Mouse (Mus musculus) adrenal gland (tissue): ENCODE results near the gene Ech1.

Experiments
- intact Hi-C: fragments of 180-260 bp; cut with DNase I; formaldehyde crosslinking; loops from one replicate; pipeline ENCODE4 v1.15.1; 2025

The Ech1 gene

GRCm38 (mm10) chr7:28801901-28802670, 22.9 kb upstream of the Ech1 start:
- intact Hi-C loops, result no loop called here

- intact Hi-C loops, result no loop called here
Measured at GRCm38 (mm10) chr7:28802846-28803588, 22.0 kb upstream of the Ech1 start.

GRCm38 (mm10) chr7:28803756-28804155, 21.3 kb upstream of the Ech1 start:
- intact Hi-C loops, result no loop called here

- intact Hi-C loops, result no loop called here
Measured at GRCm38 (mm10) chr7:28806869-28807268, 18.1 kb upstream of the Ech1 start.

GRCm38 (mm10) chr7:28807641-28808220, 17.3 kb upstream of the Ech1 start:
- intact Hi-C loops, result no loop called here

GRCm38 (mm10) chr7:28808221-28808941, 16.6 kb upstream of the Ech1 start, which contains the start of gene Hnrnpl:
Gene Hnrnpl, plus strand, starts transcription at chr7:28808541.
- intact Hi-C loops, result no loop called here

- intact Hi-C loops, result no loop called here
Measured at GRCm38 (mm10) chr7:28808957-28809393, 16.0 kb upstream of the Ech1 start.

- intact Hi-C loops, result no loop called here
Measured at GRCm38 (mm10) chr7:28809401-28810089, 15.5 kb upstream of the Ech1 start.

GRCm38 (mm10) chr7:28810107-28811066, 14.6 kb upstream of the Ech1 start:
- intact Hi-C loops, result no loop called here

- intact Hi-C loops, result no loop called here
Measured at GRCm38 (mm10) chr7:28811228-28811627, 13.8 kb upstream of the Ech1 start.

GRCm38 (mm10) chr7:28811640-28812275, 13.3 kb upstream of the Ech1 start:
- intact Hi-C loops, result no loop called here

- intact Hi-C loops, result no loop called here
Measured at GRCm38 (mm10) chr7:28812436-28812835, 12.6 kb upstream of the Ech1 start.

GRCm38 (mm10) chr7:28812949-28813348, 12.1 kb upstream of the Ech1 start:
- intact Hi-C loops, result no loop called here

GRCm38 (mm10) chr7:28814306-28815034, 10.5 kb upstream of the Ech1 start:
- intact Hi-C loops, result no loop called here

- intact Hi-C loops, result no loop called here
Measured at GRCm38 (mm10) chr7:28815230-28815629, 9.8 kb upstream of the Ech1 start.

GRCm38 (mm10) chr7:28816201-28816600, 8.8 kb upstream of the Ech1 start:
- intact Hi-C loops, result no loop called here

- intact Hi-C loops, result no loop called here
Measured at GRCm38 (mm10) chr7:28816920-28817319, 8.1 kb upstream of the Ech1 start.

GRCm38 (mm10) chr7:28817524-28817923, 7.5 kb upstream of the Ech1 start:
- intact Hi-C loops, result no loop called here

GRCm38 (mm10) chr7:28817957-28818356, 7.1 kb upstream of the Ech1 start:
- intact Hi-C loops, result no loop called here
